Mouse (Mus musculus): ENCODE results near the gene Hap1.
"Not testable (repeated sequence)": the region's sequence is repeated elsewhere in the genome, so short reads cannot be mapped to it uniquely, and the experiment has no call there.

Hap1 gene

DNA sequence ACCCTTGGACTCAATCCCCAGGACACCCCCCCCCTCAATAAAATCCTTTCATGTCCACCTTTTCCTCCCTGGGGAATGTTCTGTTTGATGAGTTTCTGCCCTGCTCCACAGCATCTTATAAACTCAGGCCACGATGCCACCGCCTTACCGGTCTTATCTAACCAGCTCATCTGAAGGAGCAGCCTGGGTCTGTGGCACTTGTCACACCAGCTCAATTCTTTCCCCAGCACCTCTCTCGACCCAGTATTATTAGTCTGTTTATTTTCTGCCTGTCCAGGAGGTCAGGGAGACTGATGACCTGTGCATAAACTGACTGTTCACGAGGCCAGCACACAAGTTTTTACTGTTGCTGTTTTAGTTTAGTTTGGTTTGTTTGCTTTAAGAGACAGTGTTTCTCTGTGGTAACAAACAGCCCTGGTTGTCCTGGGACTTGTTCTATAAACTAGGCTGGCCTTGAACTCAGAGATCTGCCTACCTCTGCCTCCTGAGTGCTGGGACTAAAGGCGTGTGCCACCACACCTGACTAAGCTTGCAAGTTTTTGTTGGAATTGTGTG is 38.0 kb downstream of the Hap1 start:
- DNase-seq (ENCODE audit: low read depth) = no peak

DNA sequence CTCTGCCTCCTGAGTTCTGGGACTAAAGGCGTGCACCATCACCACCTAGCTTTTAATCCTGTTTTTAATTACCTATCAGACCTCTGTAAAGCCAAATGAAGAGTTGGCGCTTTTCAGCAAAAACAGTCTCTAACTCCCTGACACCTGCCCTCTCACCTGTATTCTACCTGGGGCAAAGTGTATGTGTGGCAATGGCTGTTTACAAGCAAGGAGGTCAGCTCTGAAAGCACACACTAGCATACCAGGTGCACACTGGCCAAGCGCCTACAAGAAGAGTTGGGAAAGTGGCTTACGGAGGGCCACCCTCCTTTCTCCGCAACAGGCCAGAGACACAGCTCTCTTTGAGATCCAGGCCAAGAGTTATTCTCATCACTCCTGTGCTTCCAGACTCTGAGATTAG is 40.5 kb downstream of the Hap1 start:
- DNase-seq (ENCODE audit: low read depth) = no peak

DNA sequence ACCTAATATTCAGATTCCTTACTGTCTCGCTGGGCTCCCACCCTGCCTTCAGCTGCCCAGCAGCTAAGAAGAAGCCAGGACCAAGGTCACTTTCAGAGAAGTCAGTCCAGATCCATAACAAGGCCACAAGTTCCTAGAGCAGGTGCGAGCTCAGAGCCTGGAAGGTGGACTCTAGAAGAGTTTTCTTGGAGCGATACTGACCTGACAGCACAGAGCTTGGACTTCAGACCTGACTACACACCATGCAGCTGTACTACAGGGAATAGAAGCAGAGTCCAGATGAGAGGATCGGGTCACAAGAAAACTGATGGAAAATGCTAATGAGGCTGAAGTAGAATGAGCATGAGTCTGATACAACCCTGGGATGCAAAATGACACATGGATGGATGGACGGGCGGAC is 42.5 kb downstream of the Hap1 start:
- no peak for DNase-seq (ENCODE audit: low read depth)

DNA sequence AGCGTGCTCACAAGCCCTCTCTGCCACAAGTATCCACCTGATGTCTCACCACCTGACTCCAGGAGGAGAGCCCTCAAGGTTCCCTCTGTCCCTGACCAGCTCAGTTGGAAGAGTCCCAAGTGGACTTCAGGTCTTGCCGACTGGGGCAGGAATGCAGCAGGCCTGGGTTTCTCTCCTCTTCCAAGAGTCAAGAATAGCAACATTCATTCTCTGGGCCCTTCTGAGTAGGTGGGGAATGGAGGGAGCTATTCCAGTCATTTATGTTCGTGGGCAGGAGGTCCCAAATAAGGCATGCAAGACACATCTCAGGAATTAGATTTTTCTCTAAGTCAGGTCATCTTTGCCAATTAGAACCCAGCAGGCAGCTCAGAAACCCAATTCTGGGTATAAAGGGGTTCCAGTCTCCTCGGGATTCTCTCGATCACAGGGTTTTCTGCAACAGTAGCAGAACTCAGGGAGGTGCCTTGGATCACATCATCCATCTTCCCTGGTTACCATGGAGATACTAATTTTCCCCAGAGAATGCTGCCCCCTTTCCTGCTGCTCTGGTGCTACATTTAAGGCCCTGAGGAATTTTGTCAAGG is 43.7 kb downstream of the Hap1 start:
- DNase-seq (ENCODE audit: low read depth) = no peak

DNA sequence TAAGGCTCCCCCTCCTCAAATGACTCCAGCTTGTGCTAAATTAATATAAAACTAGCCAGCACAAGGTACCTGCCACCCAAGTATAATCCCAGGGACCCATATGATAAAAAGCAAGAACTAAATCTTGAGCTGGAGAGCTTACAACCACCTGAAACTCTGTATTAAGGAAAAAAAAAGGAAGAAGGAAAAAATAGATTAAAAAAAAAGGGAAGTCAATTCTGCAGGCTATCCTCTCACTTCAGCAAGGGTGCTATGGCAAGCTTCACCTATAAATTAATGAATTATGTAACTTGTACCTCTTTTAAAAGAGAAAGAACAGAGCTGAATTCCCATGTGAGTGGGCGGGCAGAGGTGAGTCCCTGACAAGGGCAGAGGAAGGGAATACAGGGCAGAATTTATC is 44.3 kb downstream of the Hap1 start:
- DNase-seq (ENCODE audit: low read depth) = no peak

DNA sequence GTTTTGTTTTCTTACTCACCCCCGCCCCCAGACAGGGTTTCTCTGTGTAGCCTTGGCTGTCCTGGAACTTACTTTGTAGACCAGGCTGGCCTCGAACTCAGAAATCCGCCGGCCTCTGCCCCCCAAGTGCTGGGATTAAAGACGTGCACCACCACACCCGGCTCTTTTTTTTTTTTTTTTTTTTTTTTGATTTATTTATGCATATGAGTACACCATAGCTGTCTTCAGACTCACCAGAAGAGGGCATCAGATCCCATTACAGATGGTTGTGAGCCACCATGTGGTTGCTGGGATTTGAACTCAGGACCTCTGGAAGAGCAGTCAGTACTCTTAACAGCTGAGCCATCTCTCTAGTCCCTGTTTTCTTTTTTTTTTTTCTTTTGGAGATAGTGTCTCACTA is 47.3 kb downstream of the Hap1 start:
- DNase-seq (ENCODE audit: low read depth) = not testable (repeated sequence)

DNA sequence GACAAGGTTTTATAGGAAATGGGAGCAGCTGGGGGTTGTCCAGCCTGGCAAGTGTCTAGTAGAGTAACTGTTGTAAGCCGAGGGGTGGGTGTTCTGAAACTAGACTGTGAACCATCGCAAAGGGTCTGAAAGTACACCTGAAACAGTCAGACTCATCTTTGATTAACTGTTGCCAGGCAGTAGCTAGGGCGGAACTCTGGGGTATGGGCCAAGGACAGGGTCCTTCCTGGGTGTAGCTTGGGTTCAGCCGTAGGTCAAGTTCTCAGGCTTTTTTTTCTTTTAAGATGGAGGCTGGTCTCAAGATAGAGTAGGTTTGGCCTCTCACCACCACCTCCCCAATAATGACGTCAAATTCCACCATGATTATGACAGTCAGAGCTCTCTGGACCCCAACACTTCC is 48.0 kb downstream of the Hap1 start:
- DNase-seq (ENCODE audit: low read depth) = no peak

DNA sequence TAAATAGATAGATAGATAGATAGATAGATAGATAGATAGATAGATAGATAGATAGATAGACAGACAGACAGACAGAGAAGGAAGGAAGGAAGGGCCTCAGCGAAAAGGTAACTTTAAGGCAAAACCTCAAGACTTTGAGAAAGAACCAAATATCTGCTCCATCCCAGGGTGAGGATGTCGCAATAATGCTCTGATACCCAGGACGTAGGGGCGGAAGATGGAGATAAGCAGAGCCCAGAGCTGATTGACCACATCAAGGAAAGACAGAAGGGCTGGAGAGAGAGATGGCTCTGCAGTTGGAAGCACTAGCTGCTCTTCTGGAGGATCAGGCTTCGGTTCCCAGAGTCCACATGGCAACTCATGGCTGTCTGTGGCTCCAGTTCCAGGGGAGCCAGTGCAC is 54.6 kb downstream of the Hap1 start:
- DNase-seq (ENCODE audit: low read depth) = no peak

DNA sequence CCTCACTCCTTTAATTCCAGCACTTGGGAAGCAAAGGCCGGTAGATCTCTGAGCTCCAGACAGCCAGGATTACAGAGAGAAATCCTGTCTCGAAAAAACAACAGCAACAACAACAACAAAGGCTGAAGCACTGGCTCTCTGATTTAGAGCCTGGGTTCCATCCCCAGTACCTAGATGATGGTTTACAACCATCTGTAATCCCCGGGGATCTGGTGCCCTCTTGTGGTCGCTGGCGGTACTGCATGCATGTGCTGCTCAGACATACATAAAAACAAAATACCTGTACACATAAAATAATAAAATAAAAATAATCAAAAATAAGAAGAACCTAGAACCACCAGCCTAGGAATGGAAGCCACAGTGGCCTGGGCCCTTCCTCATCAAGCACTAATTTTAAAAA is 55.6 kb downstream of the Hap1 start:
- DNase-seq (ENCODE audit: low read depth) = peak; percentile 81

DNA sequence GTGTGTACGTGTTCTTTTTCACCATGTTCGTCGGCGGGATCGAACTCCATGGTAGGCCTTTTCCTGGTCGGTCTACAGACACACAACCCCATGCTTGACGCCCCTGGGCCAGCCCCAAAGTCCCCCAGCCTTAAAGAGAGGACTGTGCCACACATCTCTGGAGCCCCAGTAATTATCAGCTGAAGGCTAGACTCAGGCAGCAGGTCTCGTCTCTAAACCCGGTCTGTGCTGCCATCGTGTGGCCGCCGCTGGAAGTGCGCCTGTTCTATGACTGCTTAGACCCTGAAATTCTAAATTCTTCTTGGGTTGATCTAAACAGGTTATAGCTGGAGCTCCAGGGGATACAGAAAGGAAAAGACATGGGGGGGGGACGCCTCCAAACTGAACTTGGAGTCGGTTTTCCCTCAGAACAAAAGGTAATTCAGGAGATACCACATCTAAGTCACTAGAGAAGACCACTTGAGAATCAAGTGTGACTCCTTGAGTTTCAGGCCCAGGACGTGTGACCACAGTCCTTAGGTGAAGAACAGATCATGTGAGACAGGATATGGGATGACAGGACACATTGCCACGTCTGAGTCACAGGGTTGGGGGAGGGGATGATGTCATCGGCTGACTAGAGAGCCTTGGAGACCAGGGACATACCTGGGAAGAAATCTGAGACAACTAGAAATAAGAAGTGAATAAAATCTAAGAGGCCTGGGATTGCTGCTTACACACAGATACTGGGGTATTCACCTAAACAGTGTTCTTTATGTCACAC is 57.5 kb downstream of the Hap1 start:
- peak; percentile 90 for DNase-seq (ENCODE audit: low read depth)

DNA sequence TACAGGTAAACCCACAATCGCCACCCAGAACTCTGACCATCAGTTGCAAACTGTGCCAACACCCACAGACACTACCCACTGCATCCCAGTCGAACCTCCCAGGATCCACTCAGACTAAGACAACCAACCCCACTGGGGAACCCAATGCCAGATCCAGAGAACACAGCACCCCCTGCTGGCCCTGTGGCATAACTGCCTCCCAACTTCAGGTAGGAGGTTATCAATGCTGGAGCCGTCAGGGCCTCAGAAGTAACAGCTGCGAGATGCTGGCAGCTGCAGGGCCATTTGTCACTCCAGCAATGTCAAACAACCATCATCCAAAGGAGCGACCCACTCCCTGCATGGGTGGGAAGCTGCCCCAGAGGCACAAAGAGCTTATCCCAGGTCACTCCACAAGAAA is 58.1 kb downstream of the Hap1 start:
- peak; percentile 37 for DNase-seq (ENCODE audit: low read depth)
